Mouse (Mus musculus) heart, adult 8-10 months (tissue): Measurements from ENCODE around the gene Klhl22. TPM values are rescaled to one million over a fixed set of nuclear protein-coding genes. Genes with fewer than 3 reads are reported as not detected.

Source experiments
- DNase-seq: peaks from one replicate; pipeline ENCODE4 v3.0.0; 2022; ENCODE audit warnings: low spot score
- total RNA-seq, 4 experiments: library from RNA; stranded (reverse); gene quantifications; 2 replicates each; pipeline ENCODE4 v1.2.4; 2022

The Klhl22 gene
- total RNA-seq, 4 experiments from 2014 or later, result 18.8 to 23.0 (median 19.4) TPM

- no peak for DNase-seq
Measured at GRCm38 (mm10) chr16:17833321-17833680, 73.9 kb downstream of the Klhl22 start.

- no peak for DNase-seq
Measured at GRCm38 (mm10) chr16:17833681-17834399, 74.4 kb downstream of the Klhl22 start.

- no peak for DNase-seq
Measured at GRCm38 (mm10) chr16:17834543-17834942, 75.1 kb downstream of the Klhl22 start.

- no peak for DNase-seq
Measured at GRCm38 (mm10) chr16:17835481-17835880, 76.1 kb downstream of the Klhl22 start.

- DNase-seq, result no peak
Measured at GRCm38 (mm10) chr16:17838051-17838450, 78.6 kb downstream of the Klhl22 start, which contains the start of gene Car15. Car15 (minus strand) TSS chr16:17838364.

- no peak for DNase-seq
Measured at GRCm38 (mm10) chr16:17839976-17840375, 80.6 kb downstream of the Klhl22 start.

- no peak for DNase-seq
Measured at GRCm38 (mm10) chr16:17842437-17842836, 83.0 kb downstream of the Klhl22 start.

Other genes starting within 250 kb of the Klhl22 start
- 10 to 100 TPM; 16.6 to 18.5 (median 17.6) TPM for gene Thap7, start 228.5 kb upstream of the Klhl22 start, total RNA-seq
- not detected for gene Lrrc74b, start 198.4 kb upstream of the Klhl22 start, total RNA-seq
- 1 to 10 TPM; 1.1 to 2.9 (median 2.0) TPM for gene P2rx6, start 197.7 kb upstream of the Klhl22 start, total RNA-seq
- 1 to 10 TPM; 1.8 to 6.4 (median 3.1) TPM for gene Slc7a4, start 176.4 kb upstream of the Klhl22 start, total RNA-seq
- gene Smpd4, start 140.3 kb upstream of the Klhl22 start, total RNA-seq, result 10 to 100 TPM; 19.0 to 23.8 (median 20.1) TPM
- gene Ccdc74a, start 113.1 kb upstream of the Klhl22 start, total RNA-seq, result under 1 TPM in 2 of 4 experiments, not detected in 2; 0.60 to 0.62 TPM
- 10 to 100 TPM; 22.3 to 27.2 (median 23.0) TPM for gene Med15, start 26.7 kb upstream of the Klhl22 start, total RNA-seq
- 1 to 10 TPM; 3.3 to 5.2 (median 4.4) TPM for gene Scarf2, start 37.7 kb downstream of the Klhl22 start, total RNA-seq
- gene B830017H08Rik, start 73.5 kb downstream of the Klhl22 start, total RNA-seq, result not detected
- 1 to 10 TPM; 1.3 to 2.3 (median 1.9) TPM for gene Car15, start 78.7 kb downstream of the Klhl22 start, total RNA-seq
- gene Gm20518, start 132.1 kb downstream of the Klhl22 start, total RNA-seq, result under 1 TPM; 0.13 to 0.65 (median 0.28) TPM
- gene Tssk1, start 134.6 kb downstream of the Klhl22 start, total RNA-seq, result under 1 TPM in 3 of 4 experiments, not detected in 1; 0.17 to 0.33 (median 0.22) TPM
- 10 to 100 TPM; 44.4 to 51.8 (median 48.7) TPM for gene Dgcr2, start 138.9 kb downstream of the Klhl22 start, total RNA-seq
- gene Tssk2, start 139.0 kb downstream of the Klhl22 start, total RNA-seq, result under 1 TPM in 1 of 4 experiments, not detected in 3; 0.20 TPM
- gene Ess2, start 151.7 kb downstream of the Klhl22 start, total RNA-seq, result 10 to 100 TPM in 1 of 4 experiments, 1 to 10 TPM in 3; 8.0 to 10.1 (median 9.6) TPM
- not detected for gene Gsc2, start 155.4 kb downstream of the Klhl22 start, total RNA-seq
- gene Slc25a1, start 168.6 kb downstream of the Klhl22 start, total RNA-seq, result 1 to 10 TPM; 4.6 to 7.9 (median 7.2) TPM
- gene Vpreb2, start 220.8 kb downstream of the Klhl22 start, total RNA-seq, result not detected